Mouse (Mus musculus): ENCODE results near the gene Il17c.
A peak's percentile ranks its signal among the peaks of the same experiment; 100 is the strongest.

Gene Il17c

DNA sequence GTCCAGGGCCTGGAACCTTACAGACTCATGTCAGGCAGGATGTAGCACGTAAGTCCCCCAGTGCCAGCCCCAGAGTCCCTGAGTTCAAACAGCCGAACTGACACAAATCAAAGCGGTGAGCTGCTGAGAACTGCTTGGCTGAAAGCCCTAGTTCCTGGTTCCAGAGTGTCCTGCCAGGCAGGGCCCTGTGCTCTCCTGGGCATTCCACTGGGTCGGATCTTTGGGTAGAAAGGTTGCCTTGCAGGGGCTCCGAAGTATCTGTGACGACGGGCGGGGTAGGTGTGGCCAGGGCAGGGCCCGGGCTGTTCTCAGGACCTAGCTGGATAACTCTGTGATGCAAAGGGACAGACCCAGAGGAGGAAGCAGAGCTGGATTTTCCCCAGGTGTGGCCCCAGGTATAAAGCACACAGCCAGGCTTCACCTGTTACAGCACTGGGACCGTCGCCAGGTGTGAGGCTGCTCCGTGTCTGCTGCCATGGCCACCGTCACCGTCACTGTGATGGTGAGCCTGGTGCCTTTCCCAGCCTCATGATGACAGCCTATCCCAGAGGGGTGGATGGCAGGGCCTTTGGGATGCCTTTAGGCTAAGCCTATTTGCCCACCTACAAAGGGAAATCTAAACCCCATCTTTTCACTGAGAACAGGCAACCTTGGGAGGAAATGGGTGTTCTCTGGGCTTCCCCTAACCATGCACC is at the start of gene Il17c:
Gene Il17c (plus strand): TSS at position 645 of the 695 bp plus-strand sequence.
- peak; percentile 3 for DNase-seq

- no peak for DNase-seq
Measured at GRCm38 (mm10) chr8:122375320-122375719, 46.5 kb upstream of the Il17c start.

GRCm38 (mm10) chr8:122375751-122376364 is 46.0 kb upstream of the Il17c start:
- DNase-seq, result no peak

- DNase-seq, result peak; percentile 100
Measured at GRCm38 (mm10) chr8:122376365-122377231, 45.2 kb upstream of the Il17c start, which contains the start of gene Zc3h18. Gene Zc3h18, plus strand, starts transcription at chr8:122376609.

- no peak for DNase-seq
Measured at GRCm38 (mm10) chr8:122383039-122383438, 38.8 kb upstream of the Il17c start.

- DNase-seq, result no peak
Measured at GRCm38 (mm10) chr8:122389357-122389756, 32.5 kb upstream of the Il17c start.

DNA sequence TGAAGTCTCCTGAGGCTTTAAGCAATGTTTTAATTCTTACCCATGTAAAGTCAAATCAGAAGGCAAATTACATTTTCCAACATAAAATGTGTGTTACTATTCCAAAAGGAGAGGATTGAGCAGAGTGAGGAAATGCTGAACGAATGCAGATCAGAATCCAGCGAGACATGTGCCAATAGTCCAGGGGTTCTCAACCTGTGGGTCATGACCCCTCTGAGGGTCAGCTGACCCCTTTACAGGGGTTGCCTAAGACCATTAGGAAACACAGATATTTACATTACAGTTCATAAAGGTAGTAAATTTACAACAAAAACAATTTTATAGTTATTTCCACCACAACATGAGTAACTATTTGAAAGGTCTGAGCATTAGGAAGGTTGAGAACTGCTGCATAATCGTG is 31.1 kb upstream of the Il17c start:
- no peak for DNase-seq

DNA sequence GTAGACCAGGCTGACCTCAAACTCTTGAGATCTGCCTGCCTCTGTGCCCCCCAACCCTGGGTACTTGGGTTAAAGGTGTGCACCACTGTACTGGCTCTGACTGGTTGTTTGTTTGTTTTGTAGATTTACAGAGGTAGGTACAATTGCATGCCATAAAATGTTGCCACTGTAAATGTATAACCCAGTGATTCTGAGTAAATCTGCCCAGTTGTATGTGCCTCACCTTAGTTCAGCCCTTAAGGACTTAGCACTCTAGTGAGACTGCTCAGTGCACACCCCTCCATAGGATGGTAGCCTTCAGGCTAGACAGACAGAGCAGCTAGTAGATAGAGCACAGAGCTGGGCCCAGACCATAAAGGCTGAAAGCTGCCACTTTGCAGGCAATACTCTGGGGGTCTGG is 28.1 kb upstream of the Il17c start:
- DNase-seq, result no peak

DNA sequence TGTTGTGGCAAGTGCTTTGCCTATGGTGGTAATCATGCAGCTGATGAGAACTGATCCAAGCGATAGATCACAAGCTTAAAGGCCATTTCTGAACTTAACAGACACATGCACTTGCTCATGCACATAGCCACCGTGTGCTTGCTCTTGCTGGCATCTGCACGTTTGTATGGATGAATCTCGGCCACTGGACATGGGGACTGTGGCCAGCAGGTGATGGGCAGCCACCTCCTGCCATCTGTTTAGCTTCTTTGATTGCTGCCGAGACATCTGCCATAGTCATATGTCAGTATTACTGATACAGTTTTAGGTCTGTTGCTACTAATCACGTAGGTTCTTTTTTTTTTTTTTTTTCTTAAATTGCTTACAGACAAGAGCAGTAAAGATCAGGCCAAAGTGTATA is 26.5 kb upstream of the Il17c start:
- DNase-seq, result no peak

- no peak for DNase-seq
Measured at GRCm38 (mm10) chr8:122398186-122398585, 23.6 kb upstream of the Il17c start.

DNA sequence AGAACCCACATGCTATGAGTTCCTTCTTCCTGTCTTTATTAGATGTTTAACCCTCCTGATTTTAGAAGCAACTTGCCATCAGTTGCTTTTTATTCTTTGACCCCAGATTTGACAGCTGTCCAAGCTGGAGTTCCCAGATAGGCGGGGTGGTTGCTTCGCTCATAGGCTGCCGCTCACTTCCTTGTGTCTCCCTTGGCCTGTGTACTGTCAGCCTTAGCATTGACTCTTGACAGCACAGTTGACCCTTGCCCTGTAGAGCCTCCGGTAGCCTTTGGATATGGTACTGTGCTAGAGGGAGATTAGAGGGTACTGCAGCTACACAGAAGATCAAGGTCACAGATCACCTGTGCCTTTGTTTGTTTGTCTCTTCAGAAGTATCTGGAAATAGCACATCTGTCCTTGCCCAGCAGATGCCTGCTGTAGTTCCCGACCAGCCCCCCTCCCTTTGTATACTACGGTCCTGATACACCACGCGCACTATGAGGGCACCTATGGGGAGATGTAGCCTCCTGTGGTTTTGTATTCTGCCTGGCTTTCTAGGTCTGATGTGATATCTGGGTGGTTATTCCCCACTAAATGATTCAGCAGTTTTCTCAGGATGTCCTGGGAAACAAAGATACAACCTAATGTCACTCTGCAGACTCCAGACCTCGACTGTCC is 16.5 kb upstream of the Il17c start:
- DNase-seq, result no peak

- DNase-seq, result no peak
Measured at GRCm38 (mm10) chr8:122407678-122408077, 14.1 kb upstream of the Il17c start.

DNA sequence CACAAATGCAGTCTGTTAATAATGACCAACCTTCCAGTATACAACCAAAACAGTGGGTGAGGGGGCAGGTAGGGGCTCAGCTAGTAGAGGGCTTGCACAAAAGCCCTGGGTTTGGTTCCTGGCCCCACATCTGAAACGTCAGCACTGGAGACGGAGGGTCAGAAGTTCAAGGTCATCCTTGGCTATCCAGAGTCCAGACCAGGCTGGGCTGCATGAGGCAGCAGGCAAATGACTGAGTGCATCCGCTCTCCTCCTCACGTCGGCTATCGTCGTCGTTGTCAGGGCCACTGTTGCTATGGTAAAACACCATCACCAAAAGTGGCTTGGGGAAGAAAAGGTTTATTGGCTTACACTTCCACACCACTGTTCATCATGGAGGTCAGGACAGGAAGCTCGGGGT is 7.5 kb upstream of the Il17c start:
- DNase-seq, result no peak

DNA sequence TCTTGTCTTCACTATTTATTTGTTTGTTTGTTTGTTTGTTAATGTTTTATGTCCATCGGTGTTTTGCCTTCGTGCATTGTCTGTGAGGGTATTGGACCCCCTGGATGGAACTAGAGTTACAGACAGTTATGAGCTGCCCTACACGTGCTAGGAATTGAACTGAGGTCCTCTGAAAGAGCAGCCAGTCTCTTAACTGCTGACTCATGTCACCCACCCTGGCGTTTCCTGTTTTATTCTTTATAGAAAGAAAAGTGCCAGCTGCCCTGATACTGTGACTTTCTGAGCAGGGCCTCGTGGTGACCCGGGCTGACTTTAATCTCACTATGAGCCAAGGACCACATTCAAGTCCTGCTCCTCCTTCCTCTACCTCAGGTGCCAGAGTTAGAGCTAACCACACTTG is 6.3 kb upstream of the Il17c start:
- no peak for DNase-seq

DNA sequence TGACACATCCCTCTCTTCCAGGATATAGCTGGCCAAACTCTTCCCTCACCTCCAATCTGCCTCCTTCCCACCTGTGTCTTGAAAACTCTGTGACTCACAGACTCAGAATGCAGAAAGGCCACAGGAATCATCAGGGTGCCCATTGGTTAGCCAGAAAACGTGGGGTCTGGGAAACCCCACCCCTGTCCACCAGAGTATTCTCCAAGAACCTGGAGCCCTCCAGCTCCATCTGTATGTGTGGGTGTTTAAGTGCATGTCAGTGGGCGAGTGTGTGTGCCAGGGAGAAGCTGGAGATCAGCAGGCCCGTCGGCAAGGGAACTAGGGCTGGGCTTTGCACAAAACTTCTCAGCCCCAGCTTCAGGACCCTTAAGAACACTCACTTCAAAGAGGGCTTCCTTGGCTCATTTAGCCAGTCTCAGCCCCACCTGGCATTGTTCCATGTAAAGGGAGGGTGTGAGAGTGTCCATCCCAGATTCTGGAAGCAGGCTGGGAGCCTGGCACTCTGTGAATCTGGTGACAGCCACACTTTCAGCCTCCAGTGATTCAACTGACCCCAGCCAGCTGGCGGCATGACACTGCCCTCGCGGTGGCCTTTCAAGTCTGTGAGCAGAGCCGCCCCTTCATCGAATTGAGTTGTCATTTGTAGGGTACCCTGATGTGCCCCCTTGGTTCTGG is 1.8 kb upstream of the Il17c start:
- no peak for DNase-seq

DNA sequence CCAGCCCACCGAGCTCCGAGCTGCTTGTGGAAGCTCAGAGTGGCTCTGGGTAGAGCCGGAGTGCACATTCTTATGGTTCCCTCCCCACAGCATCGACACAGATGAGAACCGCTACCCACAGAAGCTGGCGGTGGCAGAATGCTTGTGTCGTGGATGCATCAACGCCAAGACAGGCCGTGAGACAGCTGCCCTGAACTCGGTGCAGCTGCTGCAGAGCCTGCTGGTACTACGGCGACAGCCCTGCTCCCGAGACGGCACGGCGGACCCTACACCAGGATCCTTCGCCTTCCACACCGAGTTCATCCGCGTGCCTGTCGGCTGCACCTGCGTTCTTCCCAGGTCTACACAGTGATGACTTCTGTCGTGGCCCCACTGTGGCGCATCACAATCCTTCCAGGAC is 1.4 kb downstream of the Il17c start:
- DNase-seq, result no peak

DNA sequence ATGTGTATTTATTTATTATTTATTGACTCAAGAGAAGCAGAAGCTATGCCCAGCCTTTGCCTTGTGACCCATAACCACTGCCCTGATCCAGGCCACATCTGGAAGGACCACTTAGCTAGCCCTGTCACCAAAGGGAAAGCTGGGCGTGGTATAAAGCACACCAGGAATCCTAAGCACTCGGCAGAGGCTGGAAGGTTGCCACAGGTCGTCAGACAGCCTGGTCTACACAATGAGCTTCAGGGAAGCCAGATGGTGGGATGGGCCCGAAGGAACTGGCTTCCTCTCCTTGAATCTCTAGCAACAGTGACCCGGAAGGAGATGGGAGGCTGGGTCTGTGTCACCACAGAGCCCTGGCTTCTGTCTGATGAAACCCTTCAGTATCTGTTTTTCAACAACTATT is 1.8 kb downstream of the Il17c start:
- DNase-seq, result no peak

DNA sequence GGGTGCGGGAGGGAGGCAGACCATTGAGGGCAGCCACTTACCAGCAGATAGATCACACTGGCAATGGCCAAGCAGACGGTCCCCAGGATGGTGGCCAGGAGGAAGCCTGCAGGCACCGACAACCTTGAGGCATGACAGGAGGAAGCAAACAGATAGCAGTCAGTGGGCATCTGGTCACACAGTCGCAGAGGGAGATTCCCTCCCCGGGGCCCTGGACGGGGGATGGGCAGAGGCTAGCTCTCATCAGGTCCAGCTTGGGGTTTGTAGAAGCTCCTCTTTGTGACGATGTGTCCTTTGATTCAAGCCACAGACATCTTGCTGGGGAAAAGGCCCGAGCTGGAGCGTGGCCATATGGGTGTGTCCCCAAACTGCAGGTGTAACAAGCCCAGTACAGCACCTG is 4.3 kb downstream of the Il17c start:
- DNase-seq, result peak; percentile 3

GRCm38 (mm10) chr8:122427607-122428006 is 5.8 kb downstream of the Il17c start:
- DNase-seq, result no peak

- no peak for DNase-seq
Measured at GRCm38 (mm10) chr8:122428163-122428562, 6.3 kb downstream of the Il17c start.

GRCm38 (mm10) chr8:122430058-122430636 is 8.3 kb downstream of the Il17c start:
- no peak for DNase-seq

- DNase-seq, result no peak
Measured at GRCm38 (mm10) chr8:122430646-122431045, 8.8 kb downstream of the Il17c start.
